Mouse (Mus musculus): ENCODE measurements around the gene Atp5g3.
"Not testable (repeated sequence)": the region's sequence is repeated elsewhere in the genome, so short reads cannot be mapped to it uniquely, and the experiment has no call there.

The Atp5g3 gene

DNA sequence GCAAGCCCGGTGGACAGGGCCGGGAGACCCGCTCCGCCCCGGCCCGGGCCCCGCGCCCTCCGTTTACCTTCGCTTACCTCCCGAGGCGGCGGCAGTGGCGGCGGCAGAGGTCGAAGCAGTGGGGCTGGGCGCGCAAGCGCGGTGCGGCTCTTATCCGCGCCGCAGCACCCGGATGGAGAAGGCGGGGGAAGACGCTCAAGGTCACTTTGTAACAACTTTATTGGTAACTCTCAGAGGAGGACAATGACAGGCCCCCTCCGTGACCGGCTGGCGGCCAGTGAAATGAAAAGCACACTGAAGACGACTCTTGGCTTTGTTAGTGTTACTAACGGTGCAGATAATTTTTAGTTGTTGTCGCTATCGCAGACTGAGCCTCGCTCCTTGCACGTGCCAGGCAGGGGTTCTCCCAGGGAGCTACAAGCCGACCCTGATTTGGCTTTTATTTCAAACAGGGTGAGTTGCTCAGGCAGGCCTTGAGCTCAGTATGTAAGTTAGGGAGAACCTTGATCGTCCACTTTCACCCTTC, at the start of gene Atp5g3:
Gene Atp5g3, minus strand, starts transcription at position 152 of the 526 bp plus-strand sequence.
- peak; percentile 94 for DNase-seq (ENCODE audit: low spot score)

DNA sequence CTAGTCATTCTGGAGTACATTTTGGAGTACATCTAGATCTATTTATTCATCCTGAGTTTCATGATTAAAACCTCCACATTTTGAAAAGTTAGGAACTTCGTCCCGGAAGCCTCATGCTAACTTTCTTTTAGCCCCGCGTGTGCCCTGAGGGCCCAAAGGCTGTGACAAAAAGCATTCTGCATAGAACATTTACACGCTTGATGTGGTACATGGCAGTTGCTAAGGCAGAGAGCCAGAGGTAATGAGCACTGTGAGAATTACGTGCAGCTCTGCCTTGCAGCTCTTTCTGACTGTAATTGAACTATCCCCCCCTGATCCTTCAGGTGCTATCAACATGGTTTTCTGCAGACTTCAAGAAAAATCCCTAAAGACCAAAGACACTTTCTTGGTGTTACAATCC, 47.2 kb upstream of the Atp5g3 start:
- no peak for DNase-seq (ENCODE audit: low spot score)

DNA sequence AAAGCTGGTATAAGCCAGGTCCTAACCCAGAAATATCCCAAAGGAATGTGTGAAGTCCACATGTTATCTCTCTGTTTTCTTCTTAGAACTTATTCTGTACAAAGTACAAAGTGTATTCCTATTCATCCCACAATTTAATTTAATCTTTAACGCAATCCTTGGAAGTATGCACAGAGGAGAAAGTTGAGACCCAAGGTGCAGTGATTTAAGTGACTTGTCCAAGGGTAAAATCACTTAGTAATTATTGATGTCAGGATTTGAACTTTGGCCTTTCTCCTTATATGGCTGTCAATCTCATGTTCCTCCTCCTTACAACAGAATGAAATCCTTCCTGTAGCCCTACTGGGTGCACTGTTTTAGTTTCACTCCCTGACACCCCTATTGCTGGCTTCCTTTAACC, 42.5 kb upstream of the Atp5g3 start:
- DNase-seq (ENCODE audit: low spot score): no peak

DNA sequence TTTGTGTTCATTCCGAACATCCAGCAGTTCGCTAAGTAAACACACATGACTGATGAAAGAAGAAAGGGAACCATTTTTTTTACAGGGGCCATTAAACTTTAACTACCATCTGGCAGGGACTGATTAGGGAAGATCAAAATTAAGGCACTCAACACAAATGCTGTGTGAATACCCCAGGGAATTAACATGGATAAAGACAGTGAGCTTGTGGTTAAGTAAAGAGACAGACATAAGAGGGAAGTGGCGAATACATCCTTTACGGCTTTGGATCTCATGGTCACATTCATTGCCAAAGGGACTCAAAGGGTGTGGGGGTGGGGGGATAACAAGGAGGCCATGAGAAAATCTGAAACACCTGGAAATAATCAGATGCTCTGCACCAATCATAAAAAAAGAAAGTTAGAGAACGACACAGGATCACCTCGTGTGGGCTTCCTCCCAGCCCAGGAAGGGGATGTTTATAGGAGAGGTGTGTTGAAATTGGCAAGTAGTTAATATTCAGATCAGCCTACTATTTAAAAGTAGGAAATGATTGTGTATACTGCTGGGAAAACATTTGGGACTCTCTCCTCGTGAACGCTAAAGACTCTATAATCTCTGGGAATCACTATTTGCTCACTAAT, 41.6 kb upstream of the Atp5g3 start:
- DNase-seq (ENCODE audit: low spot score): peak; percentile 1

DNA sequence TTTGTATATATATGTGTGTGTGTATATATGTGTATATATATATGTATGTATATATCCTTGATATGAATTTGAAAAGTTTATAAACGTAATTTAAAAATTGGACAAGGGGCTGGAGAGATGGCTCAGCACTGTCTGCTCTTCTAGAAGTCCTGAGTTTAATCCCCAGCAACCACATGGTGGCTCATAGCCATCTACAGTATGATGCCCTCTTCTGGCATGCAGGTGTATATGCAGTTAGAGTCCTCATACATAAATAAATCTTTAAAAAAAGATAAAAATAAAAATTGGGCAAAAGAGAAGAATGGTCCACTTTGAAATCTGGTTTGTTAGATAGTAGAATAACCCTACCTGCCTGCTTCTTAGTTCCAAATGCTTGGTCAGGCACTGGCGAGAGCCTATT, 36.2 kb upstream of the Atp5g3 start:
- DNase-seq (ENCODE audit: low spot score): no peak

DNA sequence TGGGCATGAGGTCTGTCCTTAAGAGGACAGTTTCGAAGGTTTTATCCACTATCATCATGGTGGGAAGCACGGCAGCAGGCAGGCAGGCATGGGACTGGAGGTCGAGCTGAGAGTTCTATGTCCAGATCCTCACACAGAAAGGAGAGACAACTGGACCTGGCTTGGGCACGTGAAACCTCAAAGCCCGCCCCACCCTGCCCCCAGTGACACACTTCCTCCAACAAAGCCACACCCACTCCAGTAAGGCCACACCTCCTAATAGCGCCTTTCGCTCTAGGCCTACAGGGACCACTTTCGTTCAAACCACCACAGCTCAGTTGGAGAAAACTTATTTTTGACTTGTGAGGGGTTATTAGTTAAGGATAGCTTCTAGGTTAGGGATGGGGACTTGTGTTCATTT, 32.6 kb upstream of the Atp5g3 start:
- no peak for DNase-seq (ENCODE audit: low spot score)

DNA sequence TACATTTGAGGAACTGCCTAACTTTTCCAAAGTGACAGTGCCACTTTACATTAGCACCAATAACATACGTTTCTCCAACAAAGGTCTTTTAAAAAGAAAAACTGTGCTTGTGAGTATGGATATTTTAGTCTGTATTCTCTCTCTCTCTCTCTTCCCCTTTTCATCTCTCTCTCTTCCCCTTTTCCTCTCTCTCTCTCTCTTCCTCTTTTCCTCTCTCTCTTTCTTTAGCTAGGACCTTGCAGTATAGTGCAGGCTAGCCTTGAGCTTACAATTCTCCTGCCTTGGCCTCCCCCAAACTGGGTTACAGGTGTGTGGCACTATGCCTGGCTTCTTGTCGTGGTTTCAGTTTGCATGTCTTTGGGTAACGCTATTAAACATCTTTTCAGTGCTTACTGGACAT, 31.7 kb upstream of the Atp5g3 start:
- no peak for DNase-seq (ENCODE audit: low spot score)

DNA sequence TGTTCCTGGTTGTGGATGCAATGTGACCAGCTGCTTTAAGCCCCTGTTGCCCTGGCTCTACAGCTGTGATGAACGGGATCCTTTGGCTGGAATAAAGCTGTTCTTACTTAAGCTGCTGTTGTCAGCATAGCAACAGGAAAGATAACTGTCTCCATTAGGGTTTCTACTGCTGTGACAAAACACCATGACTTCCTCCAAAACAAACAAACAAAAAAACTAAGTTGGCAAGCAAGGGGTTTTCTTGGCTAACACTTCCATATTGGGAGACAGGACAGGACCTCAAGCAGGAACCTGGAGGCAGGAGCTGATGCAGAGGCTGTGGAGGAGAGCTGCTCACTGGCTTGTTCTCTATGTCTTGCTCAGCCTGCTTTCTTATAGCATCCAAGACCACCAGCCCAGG, 30.2 kb upstream of the Atp5g3 start:
- no peak for DNase-seq (ENCODE audit: low spot score)

DNA sequence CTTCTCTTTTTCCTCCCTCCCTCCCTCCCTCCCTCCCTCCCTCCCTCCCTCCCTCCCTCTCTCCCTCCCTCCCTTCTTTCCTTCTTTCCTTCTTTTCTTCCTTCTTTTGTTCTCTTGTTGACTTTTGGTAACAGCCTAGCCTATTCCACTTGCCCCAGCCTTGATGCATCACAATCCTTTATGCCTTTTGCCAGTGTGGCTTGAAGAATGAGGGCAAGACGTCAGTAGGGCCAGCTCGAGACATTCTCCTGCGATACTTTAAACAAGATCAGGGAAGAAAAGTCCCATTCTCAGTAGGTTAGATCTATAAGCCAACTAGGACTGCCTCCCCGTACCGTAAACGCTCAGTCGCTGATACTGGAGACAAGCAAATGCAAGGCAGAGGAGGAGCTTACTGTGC, 29.3 kb upstream of the Atp5g3 start:
- no peak for DNase-seq (ENCODE audit: low spot score)

DNA sequence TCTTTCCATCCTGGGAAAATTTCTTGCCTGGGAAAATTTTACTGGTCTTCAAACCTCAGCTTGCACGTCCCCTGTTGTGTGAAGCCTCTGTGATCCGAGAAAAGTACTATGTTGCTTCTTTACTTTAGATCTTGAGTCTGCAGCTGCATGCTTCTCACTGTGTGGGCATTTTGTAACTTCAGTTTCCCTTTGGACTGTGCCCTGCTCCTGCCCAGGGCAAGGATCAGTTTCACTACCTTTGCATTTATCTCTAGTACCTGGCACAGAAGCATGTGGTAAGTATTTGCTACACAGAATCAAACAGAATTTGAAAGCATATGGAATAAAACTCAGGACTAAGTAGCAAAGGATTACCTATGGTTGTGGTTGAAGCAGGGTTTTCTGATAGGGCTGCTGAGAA, 27.8 kb upstream of the Atp5g3 start:
- DNase-seq (ENCODE audit: low spot score): no peak

DNA sequence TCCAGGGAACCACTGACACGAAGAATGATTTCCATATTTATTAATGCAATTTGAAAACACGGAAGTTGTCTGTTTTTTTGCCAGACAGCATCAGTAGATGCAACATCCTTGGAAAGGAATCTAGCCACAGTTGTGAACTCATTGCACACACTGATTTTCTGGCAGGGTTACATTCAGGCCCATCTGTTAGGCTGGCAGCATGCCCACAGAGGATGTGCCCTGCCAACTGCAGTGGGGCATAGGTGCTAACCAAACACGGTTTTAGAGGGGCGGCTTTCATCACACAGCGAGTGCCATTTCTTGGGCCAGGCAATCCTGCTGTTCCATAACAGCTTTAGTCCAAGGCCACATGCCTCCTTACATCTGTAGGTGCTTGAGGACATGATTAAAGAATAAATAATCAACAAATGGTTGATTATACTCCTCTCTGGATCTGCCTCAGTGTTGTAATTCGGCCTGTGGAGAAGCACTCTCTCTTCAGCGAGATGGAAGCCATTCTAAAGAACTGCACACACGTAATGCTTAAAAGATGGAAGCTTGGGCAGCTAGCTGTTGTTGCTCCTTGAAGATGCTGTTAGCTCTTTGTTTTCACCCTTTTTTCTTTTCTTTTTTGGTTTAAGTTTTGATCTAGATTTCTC, 21.7 kb upstream of the Atp5g3 start:
- DNase-seq (ENCODE audit: low spot score): no peak

DNA sequence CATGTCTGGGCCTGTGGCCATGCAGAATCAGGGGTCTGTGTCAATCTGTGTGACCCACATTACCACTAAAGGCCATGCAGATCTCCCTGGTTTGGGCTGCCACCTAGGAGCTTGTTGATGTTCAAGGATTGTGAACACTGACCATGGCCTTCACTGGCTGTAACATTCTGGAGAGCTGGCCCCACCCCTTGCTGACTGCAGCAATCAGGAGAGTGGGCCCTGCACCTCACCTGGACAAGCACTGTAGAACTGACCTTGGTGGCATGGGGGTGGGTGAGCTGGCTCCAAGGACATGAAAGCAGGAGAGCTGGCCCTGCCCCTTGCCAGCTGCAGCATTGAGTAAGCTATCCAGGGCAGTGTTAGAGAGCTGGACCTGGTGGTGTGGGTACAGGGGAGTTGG, 16.6 kb upstream of the Atp5g3 start:
- DNase-seq (ENCODE audit: low spot score): no peak

DNA sequence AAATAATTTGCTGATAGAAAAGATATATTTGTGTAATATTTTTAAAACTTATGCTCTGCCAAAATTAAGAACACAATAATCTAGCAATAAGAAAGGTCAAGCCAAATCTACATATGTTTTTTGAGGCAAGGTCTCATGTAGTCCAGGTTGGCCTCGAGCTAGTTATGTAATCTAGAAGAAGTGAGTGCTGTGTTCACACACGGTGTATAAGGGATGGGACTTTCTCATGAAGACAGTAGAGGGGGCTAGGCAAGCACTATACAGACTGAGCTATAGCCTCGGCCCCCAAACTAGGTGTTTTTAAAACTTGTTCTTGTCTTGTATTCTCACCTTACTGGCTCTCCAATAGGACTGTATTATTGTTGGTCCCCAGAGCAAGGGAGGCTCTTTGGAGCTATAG, 14.4 kb upstream of the Atp5g3 start:
- DNase-seq (ENCODE audit: low spot score): no peak

DNA sequence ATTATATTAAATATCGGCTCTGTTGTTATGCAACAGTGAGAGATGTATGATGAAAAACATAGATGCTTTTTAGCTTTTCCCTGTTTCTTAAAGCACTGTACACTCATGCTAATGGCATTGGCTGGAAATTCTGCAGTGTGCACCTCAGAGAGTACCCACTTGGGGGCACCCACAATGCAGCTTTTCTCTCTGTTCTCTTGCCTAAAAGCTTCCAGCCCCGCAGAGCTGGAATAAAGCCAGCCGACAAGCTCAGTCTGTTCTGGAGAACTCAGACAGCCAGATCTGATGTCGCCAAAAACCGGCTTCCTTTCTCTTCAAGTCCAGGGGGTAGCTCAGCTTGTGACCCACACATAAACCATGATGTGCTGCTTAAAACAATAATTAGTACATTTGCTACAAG, 14.0 kb upstream of the Atp5g3 start:
- DNase-seq (ENCODE audit: low spot score): peak; percentile 34

DNA sequence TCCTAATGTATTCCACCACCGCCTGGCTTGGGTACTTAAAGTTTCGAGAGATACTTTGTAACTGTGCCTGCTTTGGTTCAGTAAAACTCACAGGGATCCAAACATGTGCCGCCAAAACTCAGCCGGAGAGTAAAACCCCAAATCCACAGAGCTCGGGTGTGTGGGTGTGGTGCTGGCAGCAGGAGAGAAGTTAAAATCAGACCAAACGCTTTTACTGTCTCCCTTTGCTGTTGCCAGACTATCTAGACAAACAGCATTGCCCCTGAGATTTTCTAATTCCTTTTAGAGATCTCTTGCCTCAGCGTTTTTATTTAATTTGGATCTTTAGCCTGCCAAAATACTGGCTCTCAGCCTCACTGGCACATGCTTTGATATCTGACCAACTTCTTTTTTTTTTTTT, 8.5 kb upstream of the Atp5g3 start:
- no peak for DNase-seq (ENCODE audit: low spot score)

DNA sequence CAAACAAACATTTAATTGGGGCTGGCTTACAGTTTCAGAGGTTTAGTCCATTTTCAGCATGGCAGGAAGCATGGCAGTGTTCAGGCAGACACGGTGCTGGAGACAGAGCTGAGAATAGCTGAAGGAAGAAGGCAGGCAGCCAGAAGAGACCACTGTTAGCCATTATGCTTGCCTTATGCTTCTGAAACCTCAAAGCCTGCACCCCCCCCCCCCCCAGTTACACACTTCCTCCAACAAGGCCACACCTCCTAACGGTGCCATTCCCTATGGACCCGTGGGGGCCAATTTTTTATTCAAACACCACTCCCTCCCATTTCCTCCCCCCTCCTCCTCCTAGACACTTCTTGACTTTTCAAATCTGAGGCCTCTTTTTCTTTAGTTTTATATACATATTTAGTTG, 1.1 kb upstream of the Atp5g3 start:
- DNase-seq (ENCODE audit: low spot score): no peak

DNA sequence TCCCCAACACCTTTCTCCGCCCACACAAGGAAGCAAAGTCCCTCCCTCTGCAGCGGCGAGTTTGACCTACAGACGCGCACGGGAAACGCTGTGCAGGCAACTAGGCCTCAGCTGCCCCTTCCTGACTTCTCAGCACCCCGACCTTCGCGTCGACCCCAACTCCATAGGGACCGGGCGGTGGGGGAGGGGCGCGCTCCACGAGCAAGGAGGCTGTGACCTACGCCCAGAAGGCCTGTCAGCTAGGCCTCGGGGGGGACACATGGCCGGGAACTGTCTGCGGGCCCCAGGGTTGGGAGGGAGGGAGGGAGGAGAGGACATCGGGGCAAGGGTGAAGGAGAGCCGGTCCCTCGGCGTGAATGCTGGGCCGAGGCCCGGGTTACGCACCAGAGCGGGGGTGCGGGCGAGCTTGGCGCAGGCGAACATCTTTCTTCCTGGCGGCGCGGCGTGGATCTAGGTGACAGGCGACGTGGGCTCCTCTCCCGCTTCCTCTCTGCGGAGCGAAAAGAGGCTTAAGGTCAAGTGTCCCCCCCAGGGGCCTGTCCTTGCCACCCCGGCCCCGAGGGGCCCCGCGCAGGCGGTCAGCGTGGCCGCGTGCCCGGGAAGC, 453 bp downstream of the Atp5g3 start:
- DNase-seq (ENCODE audit: low spot score): peak; percentile 22

DNA sequence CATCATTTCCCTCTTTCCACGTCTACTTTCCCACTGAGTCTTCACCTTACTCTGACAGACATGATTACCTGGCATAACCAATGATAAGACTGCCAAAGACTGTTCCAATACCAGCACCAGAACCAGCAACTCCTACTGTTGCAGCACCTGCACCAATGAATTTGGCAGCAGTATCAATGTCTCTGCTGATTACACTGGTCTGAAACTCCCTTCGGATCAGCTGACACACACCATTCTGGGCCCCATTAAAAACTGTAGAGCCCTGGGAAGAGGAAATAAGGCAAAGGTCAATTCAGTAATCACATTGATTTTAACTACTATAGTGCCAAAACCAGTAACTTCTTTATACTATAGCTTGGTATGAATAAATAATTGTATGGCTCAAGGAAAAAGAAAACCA, 2.0 kb downstream of the Atp5g3 start:
- DNase-seq (ENCODE audit: low spot score): no peak

DNA sequence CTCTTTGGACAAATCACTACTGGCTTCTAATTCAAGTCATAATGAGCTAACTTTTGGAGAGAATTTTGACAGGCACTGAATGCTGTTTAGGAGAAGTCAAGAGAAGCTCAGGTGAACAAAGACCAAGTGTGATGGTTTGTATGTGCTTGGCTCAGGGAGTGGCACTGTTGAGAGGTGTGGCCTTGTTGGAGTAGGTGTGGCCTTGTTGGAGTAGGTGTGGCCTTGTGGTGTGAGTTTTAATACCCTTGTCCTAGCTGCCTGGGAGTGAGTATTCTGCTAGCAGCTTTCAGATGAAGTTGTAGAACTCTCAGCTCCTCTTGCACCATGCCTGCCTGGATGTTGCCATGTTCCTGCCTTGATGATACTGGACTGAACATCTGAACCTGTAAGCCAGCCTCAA, 6.4 kb downstream of the Atp5g3 start:
- DNase-seq (ENCODE audit: low spot score): not testable (repeated sequence)

DNA sequence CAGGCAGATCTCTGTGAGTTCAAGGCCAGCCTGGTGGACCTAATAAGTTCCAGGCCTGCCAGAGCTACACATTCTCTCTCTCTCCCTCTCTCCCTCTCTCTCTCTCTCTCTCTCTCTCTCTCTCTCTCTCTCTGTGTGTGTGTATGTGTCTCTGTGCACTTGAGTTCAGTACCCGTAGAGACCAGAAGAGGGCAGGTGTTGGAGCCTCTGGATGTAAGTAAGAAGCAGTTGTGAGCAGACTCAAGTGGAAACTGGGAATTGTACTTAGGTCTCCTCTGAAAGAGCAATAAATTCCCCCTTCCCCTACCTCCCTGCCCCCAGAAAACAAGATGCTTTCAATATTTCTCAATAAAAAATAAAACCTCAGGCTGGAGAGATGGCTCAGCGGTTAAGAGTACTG, 7.6 kb downstream of the Atp5g3 start:
- no peak for DNase-seq (ENCODE audit: low spot score)

DNA sequence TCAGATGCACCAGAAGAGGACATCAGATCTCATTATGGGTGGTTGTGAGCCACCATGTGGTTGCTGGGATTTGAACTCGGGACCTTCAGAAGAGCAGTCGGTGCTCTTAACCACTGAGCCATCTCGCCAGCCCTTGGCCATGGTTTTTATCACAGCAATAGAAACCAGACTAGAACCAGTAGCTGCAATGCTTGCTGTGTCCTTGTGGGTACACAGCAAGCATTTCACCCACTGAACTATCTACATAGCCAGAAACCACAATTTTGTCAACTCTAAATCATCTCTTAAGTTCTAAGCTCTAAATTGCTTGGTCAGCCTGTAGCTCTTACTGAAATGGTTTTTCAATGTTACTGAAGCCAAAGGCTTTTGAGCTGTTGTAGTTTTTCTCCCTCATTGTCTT, 8.8 kb downstream of the Atp5g3 start:
- DNase-seq (ENCODE audit: low spot score): not testable (repeated sequence)

DNA sequence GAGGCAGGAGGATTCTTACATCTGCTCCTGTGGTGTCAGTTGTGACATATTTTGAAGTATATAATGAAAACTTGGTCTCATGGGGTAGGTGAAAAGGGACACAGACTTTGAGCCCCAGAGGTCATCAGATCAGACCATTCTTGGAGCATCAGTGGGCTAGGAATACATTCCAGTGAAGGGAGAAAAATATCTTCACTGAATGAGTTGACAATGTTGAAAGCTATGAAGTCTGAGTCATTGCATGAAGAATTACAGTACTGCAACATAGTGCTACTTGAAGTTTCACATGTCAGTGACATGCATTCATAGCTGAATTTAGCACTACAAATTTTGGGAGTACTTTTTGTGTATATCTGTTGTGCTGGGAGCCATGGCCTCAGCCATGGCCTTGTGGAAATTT, 10.0 kb downstream of the Atp5g3 start:
- no peak for DNase-seq (ENCODE audit: low spot score)

DNA sequence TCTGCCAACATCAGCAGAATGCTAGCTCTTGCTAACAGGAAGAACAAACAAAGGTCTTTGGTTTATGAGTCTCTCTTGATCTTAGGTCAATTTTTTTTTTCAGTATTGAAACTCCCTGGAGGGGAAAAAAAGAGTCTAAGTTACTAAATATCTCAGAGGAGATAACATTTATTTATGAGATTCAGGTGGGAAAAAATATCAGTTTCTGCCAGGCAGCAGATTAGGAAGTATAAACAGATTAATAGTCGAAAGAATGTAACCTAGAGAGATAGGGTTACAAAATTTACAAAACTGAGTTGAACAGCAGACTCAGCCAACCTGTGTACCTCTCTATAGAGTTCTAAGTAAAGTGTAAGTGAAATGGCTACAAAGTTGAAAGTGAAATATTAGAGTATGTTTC, 10.8 kb downstream of the Atp5g3 start:
- DNase-seq (ENCODE audit: low spot score): no peak

DNA sequence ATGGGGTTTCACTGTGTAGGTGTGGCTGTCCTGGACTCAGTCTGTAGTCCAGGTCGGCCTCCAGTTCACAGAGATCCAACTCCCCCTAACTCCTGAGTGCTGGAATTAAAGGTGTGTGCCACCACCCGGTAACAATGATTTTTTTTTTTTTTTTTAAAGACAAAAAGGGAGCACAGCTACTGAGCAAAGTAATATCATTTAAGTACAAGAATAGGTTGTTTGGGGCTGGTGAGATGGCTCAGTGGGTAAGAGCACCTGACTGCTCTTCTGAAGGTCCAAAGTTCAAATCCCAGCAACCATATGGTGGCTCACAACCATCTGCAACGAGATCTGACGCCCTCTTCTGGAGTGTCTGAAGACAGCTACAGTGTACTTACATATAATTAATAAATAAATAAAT, 14.2 kb downstream of the Atp5g3 start:
- not testable (repeated sequence) for DNase-seq (ENCODE audit: low spot score)
